Mouse (Mus musculus) kidney, postnatal 14 days (tissue): ENCODE results near the gene Olfr1330.
"Not testable (repeated sequence)": the region's sequence is repeated elsewhere in the genome, so short reads cannot be mapped to it uniquely, and the experiment has no call there.

Source experiments
- DNase-seq: peaks from one replicate; pipeline ENCODE4 v3.0.0; 2022; ENCODE audit warnings: mixed read lengths

Gene Olfr1330

GRCm38 (mm10) chr4:118888297-118888696 is at the start of gene Olfr1330:
TSS of gene Olfr1330 (plus strand) at chr4:118888597.
- no peak for DNase-seq

- DNase-seq, result no peak
Observed at GRCm38 (mm10) chr4:118861791-118862190, 26.6 kb upstream of the Olfr1330 start.

GRCm38 (mm10) chr4:118862704-118863103 is 25.7 kb upstream of the Olfr1330 start:
- no peak for DNase-seq

GRCm38 (mm10) chr4:118864349-118864748 is 24.0 kb upstream of the Olfr1330 start, which contains the start of gene Olfr1331:
TSS of gene Olfr1331 (plus strand) at chr4:118864649.
- no peak for DNase-seq

GRCm38 (mm10) chr4:118867566-118867965 is 20.8 kb upstream of the Olfr1330 start:
- no peak for DNase-seq

- DNase-seq, result no peak
Observed at GRCm38 (mm10) chr4:118901981-118902380, 13.6 kb downstream of the Olfr1330 start.

- not testable (repeated sequence) for DNase-seq
Observed at GRCm38 (mm10) chr4:118917365-118917764, 29.0 kb downstream of the Olfr1330 start, which contains the start of gene Olfr1329. TSS of gene Olfr1329 (minus strand) at chr4:118917465.

GRCm38 (mm10) chr4:118931326-118931725 is 42.9 kb downstream of the Olfr1330 start:
- DNase-seq, result not testable (repeated sequence)

GRCm38 (mm10) chr4:118938512-118938911 is 50.1 kb downstream of the Olfr1330 start, which contains the start of gene Olfr1328:
TSS of gene Olfr1328 (minus strand) at chr4:118938612.
- no peak for DNase-seq
